Mouse (Mus musculus) C2C12 (cell line): Measurements from ENCODE around the gene Omg.

Experiments used
- CTCF ChIP-seq: IDR thresholded peaks from one replicate; pipeline ENCODE4 v1.5.1; 2011; ENCODE audit not compliant: control insufficient read depth, insufficient read depth, insufficient read length
- FOSL1 ChIP-seq: IDR thresholded peaks from one replicate; pipeline ENCODE4 v1.8.0; 2011; ENCODE audit warnings: mild to moderate bottlenecking, low read length; ENCODE audit not compliant: poor library complexity, insufficient read depth, severe bottlenecking
- MAX ChIP-seq: IDR thresholded peaks from one replicate; pipeline ENCODE4 v1.6.1; 2011; ENCODE audit warnings: mild to moderate bottlenecking, control low read depth
- MYOD1 ChIP-seq: IDR thresholded peaks from one replicate; pipeline ENCODE4 v1.6.1; 2011; ENCODE audit warnings: low read depth; ENCODE audit not compliant: control insufficient read depth, insufficient read length
- MYOG ChIP-seq: IDR thresholded peaks from one replicate; pipeline ENCODE4 v1.6.1; 2011; ENCODE audit not compliant: control insufficient read depth, insufficient read length; ENCODE audit errors: extremely low read depth

- TF ChIP-seq MYOG (no peak), CTCF (no peak), MYOD1 (no peak), MAX (peak; percentile 47), FOSL1 (no peak)
Observed at GRCm38 (mm10) chr11:79519299-79519698, 15.4 kb upstream of the Omg start.
